Mouse (Mus musculus) ES-Bruce4 (cell line): Measurements from ENCODE around the gene Capzb. TPM values are rescaled to one million over a fixed set of nuclear protein-coding genes. Genes with fewer than 3 reads are reported as not detected.
A peak's percentile ranks its signal among the peaks of the same experiment; 100 is the strongest.

ENCODE experiments used
- H3K27ac ChIP-seq: 2 replicates; pipeline ENCODE4 v1.5.1; 2012; ENCODE audit warnings: low read length, inconsistent platforms; ENCODE audit not compliant: insufficient read depth
- H3K27me3 ChIP-seq: 2 replicates; pipeline ENCODE4 v1.6.1; 2012; ENCODE audit warnings: mild to moderate bottlenecking, low read length, inconsistent platforms; ENCODE audit not compliant: control insufficient read depth, poor library complexity, insufficient read depth, severe bottlenecking
- H3K36me3 ChIP-seq: 2 replicates; pipeline ENCODE4 v1.6.1; 2012; ENCODE audit warnings: inconsistent platforms, mild to moderate bottlenecking, low read length, moderate library complexity; ENCODE audit not compliant: control insufficient read depth, poor library complexity, insufficient read depth, severe bottlenecking
- H3K4me1 ChIP-seq: one replicate; pipeline ENCODE4 v1.8.1; 2011; ENCODE audit warnings: low read length; ENCODE audit not compliant: control insufficient read depth, insufficient read depth
- H3K4me3 ChIP-seq: 2 replicates; pipeline ENCODE4 v1.5.1; 2011; ENCODE audit warnings: low read depth, mild to moderate bottlenecking, low read length
- H3K9ac ChIP-seq: 2 replicates; pipeline ENCODE4 v1.6.1; 2012; ENCODE audit warnings: low read depth, mild to moderate bottlenecking, inconsistent platforms; ENCODE audit not compliant: poor library complexity, severe bottlenecking
- H3K9me3 ChIP-seq: replicated peaks from 2 replicates; pipeline ENCODE4 v1.6.1; 2012; ENCODE audit warnings: mild to moderate bottlenecking, low read length, inconsistent platforms; ENCODE audit not compliant: control insufficient read depth, poor library complexity, insufficient read depth, severe bottlenecking
- CTCF ChIP-seq: IDR thresholded peaks from one replicate; pipeline ENCODE4 v1.8.1; 2011; ENCODE audit warnings: low read depth, low read length
- EP300 ChIP-seq: IDR thresholded peaks from 2 replicates; pipeline ENCODE4 v1.6.1; 2011; ENCODE audit warnings: low read depth, low read length; ENCODE audit not compliant: insufficient read depth
- POLR2A ChIP-seq: IDR thresholded peaks from one replicate; pipeline ENCODE4 v1.8.1; 2011; ENCODE audit warnings: low read length; ENCODE audit not compliant: insufficient read depth
- polyA plus RNA-seq: library from polyadenylated mRNA; stranded (reverse); fragments of >200 nt; gene quantifications from 2 replicates; pipeline ENCODE4 v1.2.4, GENCODE M21; 2011; ENCODE audit warnings: low read depth; ENCODE audit not compliant: missing spikeins, insufficient read depth, insufficient read length

Capzb gene
- polyA plus RNA-seq, 1 experiment, result 299 TPM

- H3K36me3 ChIP-seq, result no peaks in the 10 kb centered on the region
- H3K4me3 ChIP-seq, result peak within 1 kb of the TSS; percentile 85
- no peaks in the 10 kb centered on the region for H3K27me3 ChIP-seq
- no peaks in the 10 kb centered on the region for H3K9me3 ChIP-seq
- H3K9ac ChIP-seq, result peak within 1 kb of the TSS; percentile 79
- no peaks in the 10 kb centered on the region for H3K4me1 ChIP-seq
- no peak within 1 kb of the TSS for H3K27ac ChIP-seq
- peak; percentile 98 for TF ChIP-seq POLR2A
- no peak for TF ChIP-seq CTCF
- no peak for TF ChIP-seq EP300
These were observed 117.6 kb downstream of the Capzb start, which contains the start of the genes Pqlc2 and Akr7a5 for GRCm38 (mm10) chr4:139310171-139310898. Gene Pqlc2, minus strand, starts transcription at chr4:139310708. Gene Akr7a5, plus strand, starts transcription at chr4:139310744.

DNA sequence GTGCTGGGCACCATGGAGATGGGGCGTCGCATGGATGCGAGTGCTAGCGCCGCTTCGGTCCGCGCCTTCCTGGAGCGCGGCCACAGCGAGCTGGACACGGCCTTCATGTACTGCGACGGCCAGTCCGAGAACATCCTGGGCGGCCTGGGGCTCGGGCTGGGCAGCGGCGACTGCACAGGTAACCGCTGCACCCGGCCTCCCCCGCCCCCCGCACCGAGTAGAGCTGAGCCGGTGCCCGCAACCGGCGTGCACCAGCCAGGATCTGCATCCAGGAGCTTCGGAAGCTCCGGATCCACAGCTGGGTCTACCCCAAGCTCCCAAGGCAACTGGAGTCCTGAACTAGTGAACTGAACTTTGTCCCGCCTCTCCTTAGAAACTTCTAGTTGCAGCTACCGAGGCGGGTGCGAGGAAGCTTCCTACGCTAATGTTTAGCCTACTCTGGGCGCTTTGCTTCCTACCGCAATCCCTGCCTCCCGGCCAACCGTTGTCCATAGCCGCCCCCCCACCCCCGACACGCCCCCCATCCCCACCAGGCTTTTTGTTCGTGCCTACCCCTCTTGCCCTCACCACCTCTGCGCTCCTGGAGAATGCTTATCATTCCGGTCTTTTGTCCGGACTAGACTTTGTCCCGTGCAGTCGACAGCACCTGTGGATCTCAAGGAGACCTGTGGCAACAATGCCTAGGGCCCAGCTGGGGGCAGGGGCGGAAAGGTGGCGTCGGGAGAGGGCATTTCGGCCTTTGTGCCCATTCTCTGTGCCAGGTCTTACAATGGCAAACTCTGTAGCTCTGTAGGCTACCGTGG lies 118.4 kb downstream of the Capzb start:
- H3K9ac ChIP-seq, result peak overlapping the region; percentile 79
- TF ChIP-seq EP300 (no peak), CTCF (no peak), POLR2A (no peak)
- no peak overlapping the region for H3K27ac ChIP-seq
- H3K9me3 ChIP-seq, result no peaks in the 10 kb centered on the region
- H3K4me3 ChIP-seq, result peak overlapping the region; percentile 82
- H3K36me3 ChIP-seq, result 0 out of 2 replicates have a peak, but pooled peaks cover 2% of the 10 kb centered on the region
- no peaks in the 10 kb centered on the region for H3K27me3 ChIP-seq
- no peaks in the 10 kb centered on the region for H3K4me1 ChIP-seq

DNA sequence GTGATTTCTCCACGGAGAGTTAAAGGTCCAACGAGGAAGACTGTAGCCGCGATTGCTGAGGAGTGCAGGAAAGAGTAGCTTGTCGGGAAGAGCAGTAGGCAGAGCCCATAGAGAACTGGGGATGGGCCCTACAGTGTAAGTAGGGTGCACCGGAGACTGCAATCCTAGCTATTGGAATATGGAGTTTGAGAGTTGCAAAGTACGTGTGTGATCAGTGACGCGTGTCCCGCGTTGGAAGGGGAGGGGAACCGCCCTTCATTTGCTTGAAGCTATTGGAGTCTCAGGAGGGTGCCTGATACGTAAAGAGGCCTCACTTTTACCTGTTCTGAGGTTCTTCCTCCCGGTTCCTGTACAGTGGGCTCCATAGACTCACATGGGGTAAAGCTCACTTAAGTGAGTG lies 119.0 kb downstream of the Capzb start:
- Histone ChIP-seq H3K36me3 (0 out of 2 replicates have a peak, but pooled peaks cover 2% of the 10 kb centered on the region), H3K27ac (no peak overlapping the region), H3K9me3 (no peaks in the 10 kb centered on the region), H3K9ac (peak overlapping the region; percentile 79), H3K4me1 (no peaks in the 10 kb centered on the region), H3K4me3 (peak overlapping the region; percentile 82), H3K27me3 (no peaks in the 10 kb centered on the region)
- TF ChIP-seq CTCF (no peak), EP300 (no peak), POLR2A (no peak)

DNA sequence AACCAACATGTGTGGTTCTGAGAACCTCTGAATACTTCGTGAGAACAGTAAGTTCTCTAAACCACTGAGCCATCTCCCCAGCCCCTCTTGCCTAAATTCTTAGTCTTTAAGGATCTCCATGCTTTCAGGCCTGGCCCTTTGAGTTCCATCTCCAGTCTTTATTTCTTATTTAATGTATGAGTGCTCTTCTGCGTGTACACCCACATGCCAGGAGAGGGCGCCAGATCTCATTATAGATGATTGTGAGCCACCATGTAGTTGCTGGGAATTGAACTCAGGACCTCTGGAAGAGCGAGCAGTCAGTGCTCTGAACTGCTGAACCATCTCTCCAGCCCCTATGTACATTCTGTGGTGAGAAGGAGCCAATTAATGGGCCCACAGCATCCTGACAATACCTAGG lies 119.9 kb downstream of the Capzb start:
- TF ChIP-seq EP300 (no peak), CTCF (peak; percentile 29)
- no peaks in the 10 kb centered on the region for H3K27me3 ChIP-seq
- no peak overlapping the region for H3K9ac ChIP-seq
- H3K27ac ChIP-seq, result no peak overlapping the region
- no peak overlapping the region for H3K4me3 ChIP-seq
- no peaks in the 10 kb centered on the region for H3K4me1 ChIP-seq
- 0 out of 2 replicates have a peak, but pooled peaks cover 2% of the 10 kb centered on the region for H3K36me3 ChIP-seq
- H3K9me3 ChIP-seq, result no peaks in the 10 kb centered on the region

GRCm38 (mm10) chr4:139318449-139318848 lies 125.8 kb downstream of the Capzb start:
- Histone ChIP-seq H3K27me3 (no peaks in the 10 kb centered on the region), H3K9ac (no peak overlapping the region), H3K36me3 (0 out of 2 replicates have a peak, but pooled peaks cover 2% of the 10 kb centered on the region), H3K4me3 (no peak overlapping the region), H3K27ac (no peak overlapping the region), H3K4me1 (no peaks in the 10 kb centered on the region), H3K9me3 (no peaks in the 10 kb centered on the region)
- TF ChIP-seq EP300, result no peak
- TF ChIP-seq POLR2A, result no peak
- TF ChIP-seq CTCF, result no peak

- no peaks in the 10 kb centered on the region for H3K27me3 ChIP-seq
- H3K9ac ChIP-seq, result no peak overlapping the region
- 0 out of 2 replicates have a peak, but pooled peaks cover 2% of the 10 kb centered on the region for H3K36me3 ChIP-seq
- TF ChIP-seq CTCF (no peak), EP300 (no peak), POLR2A (no peak)
- no peaks in the 10 kb centered on the region for H3K4me1 ChIP-seq
- H3K27ac ChIP-seq, result no peak overlapping the region
- H3K9me3 ChIP-seq, result no peaks in the 10 kb centered on the region
- no peak overlapping the region for H3K4me3 ChIP-seq
These were observed 127.0 kb downstream of the Capzb start for GRCm38 (mm10) chr4:139319740-139320139.
